Mouse (Mus musculus): ENCODE measurements around the gene Ccdc171. TPM values are rescaled to one million over a fixed set of nuclear protein-coding genes. Genes with fewer than 3 reads are reported as not detected.
"Not testable (repeated sequence)": the region's sequence is repeated elsewhere in the genome, so short reads cannot be mapped to it uniquely, and the experiment has no call there.

Gene Ccdc171
- polyA plus RNA-seq (2011; ENCODE audit: insufficient read depth, insufficient read length, low replicate concordance, missing spikeins) = 2.4 and 6.6 TPM in 2 replicates

GRCm38 (mm10) chr4:83524843-83525689 is at the start of gene Ccdc171:
Gene Ccdc171, plus strand, starts transcription at chr4:83525545.
- Histone ChIP-seq H3K4me3 (replicated peaks; ENCODE audit: control insufficient read depth, low read depth, low read length) (peak within 1 kb of the TSS; percentile 98), H3K4me1 (ENCODE audit: control insufficient read depth, insufficient read depth, low read length) (no peaks in the 10 kb centered on the region; the same call in 1 of the 2 replicates), H3K27ac (ENCODE audit: control insufficient read depth, insufficient read depth, low read depth, low read length, poor library complexity) (peak within 1 kb of the TSS; percentile 76)
- WGBS = under 1% methylated on average over 73 of the region's 73 CpGs
- no peak for TF ChIP-seq CTCF (IDR thresholded peaks at IDR 0.05; ENCODE audit: control insufficient read depth, insufficient read depth, low read length)
- peak; percentile 67; the same call in 1 of the 2 replicates for TF ChIP-seq POLR2A (IDR thresholded peaks at IDR 0.05; ENCODE audit: borderline replicate concordance, control insufficient read depth, low read depth, low read length)

DNA sequence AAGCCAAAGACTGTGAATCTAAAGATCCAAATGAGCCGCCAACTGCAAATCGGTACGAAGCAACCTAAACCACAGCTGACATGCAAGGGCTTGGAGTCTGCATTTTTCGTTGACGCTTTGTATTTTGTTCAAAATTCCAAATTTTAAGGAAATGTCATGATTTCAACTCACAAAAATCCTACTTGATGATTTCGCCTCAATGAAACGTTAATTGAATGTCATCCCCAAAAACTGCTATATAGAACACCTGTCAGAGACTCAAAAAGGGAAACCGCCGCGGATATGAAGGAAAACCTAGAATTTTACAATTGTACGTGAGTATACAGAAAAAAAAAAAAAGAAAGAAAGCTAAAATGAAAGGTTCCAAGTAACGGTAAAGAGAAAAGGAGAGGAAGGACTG is 40.1 kb upstream of the Ccdc171 start:
- no peak for TF ChIP-seq CTCF (IDR thresholded peaks at IDR 0.05; ENCODE audit: control insufficient read depth, insufficient read depth, low read length)
- no peak for TF ChIP-seq POLR2A (IDR thresholded peaks at IDR 0.05; ENCODE audit: borderline replicate concordance, control insufficient read depth, low read depth, low read length)
- Histone ChIP-seq H3K27ac (ENCODE audit: control insufficient read depth, insufficient read depth, low read depth, low read length, poor library complexity) (peak overlapping the region; percentile 33; the same call in 1 of the 2 replicates), H3K4me1 (ENCODE audit: control insufficient read depth, insufficient read depth, low read length) (no peaks in the 10 kb centered on the region; the same call in 1 of the 2 replicates), H3K4me3 (replicated peaks; ENCODE audit: control insufficient read depth, low read depth, low read length) (peak overlapping the region; percentile 91)
- 29% methylated on average over 12 of the region's 12 CpGs for WGBS

DNA sequence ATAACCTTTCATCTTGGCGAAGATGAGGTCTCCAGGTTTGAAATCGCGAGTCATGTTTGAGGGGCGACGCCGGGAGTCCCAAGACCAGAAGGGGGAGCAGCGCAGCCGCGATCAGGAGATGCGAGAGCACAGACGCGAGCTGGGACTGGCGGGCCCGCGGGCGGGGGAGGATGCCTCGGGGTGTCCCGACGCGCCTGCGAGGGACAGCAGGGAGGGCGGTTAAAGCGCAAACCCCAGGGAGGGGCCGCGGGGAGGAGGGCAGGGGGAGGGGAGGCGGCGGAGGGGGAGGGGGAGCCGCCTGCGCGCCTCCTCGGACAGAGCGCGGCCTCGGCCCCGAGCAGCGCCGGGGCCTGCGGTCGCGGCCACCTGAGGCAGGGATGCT is 39.6 kb upstream of the Ccdc171 start:
- WGBS = 1% methylated on average over 37 of the region's 40 CpGs
- Histone ChIP-seq H3K27ac (ENCODE audit: control insufficient read depth, insufficient read depth, low read depth, low read length, poor library complexity) (peak overlapping the region; percentile 97), H3K4me3 (replicated peaks; ENCODE audit: control insufficient read depth, low read depth, low read length) (peak overlapping the region; percentile 91), H3K4me1 (ENCODE audit: control insufficient read depth, insufficient read depth, low read length) (no peaks in the 10 kb centered on the region; the same call in 1 of the 2 replicates)
- TF ChIP-seq CTCF (IDR thresholded peaks at IDR 0.05; ENCODE audit: control insufficient read depth, insufficient read depth, low read length) = peak; percentile 67
- TF ChIP-seq POLR2A (IDR thresholded peaks at IDR 0.05; ENCODE audit: borderline replicate concordance, control insufficient read depth, low read depth, low read length) = 0 out of 2 replicates have a peak, but pooled peaks have one; percentile 46

DNA sequence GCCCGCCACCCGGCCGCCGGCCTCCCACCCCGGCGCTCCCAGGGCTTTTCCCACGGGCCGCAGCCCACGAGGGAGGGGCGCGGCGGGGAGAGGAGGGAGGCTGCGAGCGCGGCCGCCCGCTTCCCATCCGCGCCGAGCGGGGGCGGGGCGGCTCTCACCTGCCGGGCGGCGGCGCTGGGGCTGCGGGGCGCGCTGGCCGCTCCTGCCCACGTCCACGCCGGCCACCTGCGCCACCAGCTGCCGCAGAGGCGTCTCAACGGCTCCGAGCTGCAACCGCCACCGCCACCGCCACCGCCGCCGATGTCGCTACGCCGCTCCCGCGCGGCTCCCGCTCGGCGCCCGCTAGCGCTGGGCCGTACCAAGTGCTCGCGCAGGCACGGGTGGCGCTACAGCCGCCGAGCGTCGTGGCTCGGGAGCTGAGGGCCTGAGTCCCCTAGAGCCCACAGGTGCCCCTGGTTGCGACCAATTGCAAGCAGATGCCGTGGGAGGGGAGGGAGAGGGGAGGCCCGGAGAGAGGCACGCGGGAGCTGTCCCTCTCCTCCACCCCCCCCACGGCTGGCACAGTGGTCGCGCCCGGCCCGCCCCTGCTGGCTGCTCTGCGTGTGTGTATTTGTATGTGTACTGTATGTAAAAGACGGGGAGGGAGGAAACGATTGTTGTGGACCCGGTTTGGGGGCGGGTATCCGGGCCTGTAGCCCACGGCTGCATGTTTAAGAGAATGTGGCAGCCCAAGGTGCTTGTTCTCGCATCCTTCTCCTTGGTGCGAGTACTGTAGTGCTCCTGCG is 39.0 kb upstream of the Ccdc171 start, which contains the start of gene Psip1:
TSS of gene Psip1 (minus strand) at position 343 of the 785 bp plus-strand sequence.
- Histone ChIP-seq H3K27ac (ENCODE audit: control insufficient read depth, insufficient read depth, low read depth, low read length, poor library complexity) (peak within 1 kb of the TSS; percentile 97), H3K4me1 (ENCODE audit: control insufficient read depth, insufficient read depth, low read length) (no peaks in the 10 kb centered on the region; the same call in 1 of the 2 replicates), H3K4me3 (replicated peaks; ENCODE audit: control insufficient read depth, low read depth, low read length) (peak within 1 kb of the TSS; percentile 91)
- WGBS = 1% methylated on average over 83 of the region's 86 CpGs
- TF ChIP-seq CTCF (IDR thresholded peaks at IDR 0.05; ENCODE audit: control insufficient read depth, insufficient read depth, low read length) (no peak), POLR2A (IDR thresholded peaks at IDR 0.05; ENCODE audit: borderline replicate concordance, control insufficient read depth, low read depth, low read length) (peak; percentile 62; the same call in 1 of the 2 replicates)

DNA sequence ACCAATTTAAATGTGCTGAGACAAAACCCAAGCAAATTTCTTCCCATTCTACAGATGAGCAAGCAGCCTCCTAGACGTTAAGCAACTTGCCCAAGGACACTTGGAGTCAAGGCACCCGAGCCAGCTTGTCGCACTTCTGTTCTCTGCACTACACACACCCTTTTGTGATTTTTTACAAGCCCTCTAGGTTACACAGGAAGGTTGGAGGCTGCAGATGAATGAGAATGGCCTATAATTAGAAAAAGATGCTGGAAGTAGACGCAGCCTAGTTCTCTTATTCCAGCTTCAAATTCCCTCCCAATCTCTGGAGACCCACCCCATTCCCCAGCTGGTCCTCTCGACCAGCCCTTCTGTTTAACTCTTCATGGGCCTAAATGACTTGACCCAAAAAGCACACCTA is 36.2 kb upstream of the Ccdc171 start:
- no peaks in the 10 kb centered on the region; the same call in 1 of the 2 replicates for H3K4me1 ChIP-seq (ENCODE audit: control insufficient read depth, insufficient read depth, low read length)
- no peak overlapping the region for H3K4me3 ChIP-seq (replicated peaks; ENCODE audit: control insufficient read depth, low read depth, low read length)
- TF ChIP-seq CTCF (IDR thresholded peaks at IDR 0.05; ENCODE audit: control insufficient read depth, insufficient read depth, low read length) (no peak), POLR2A (IDR thresholded peaks at IDR 0.05; ENCODE audit: borderline replicate concordance, control insufficient read depth, low read depth, low read length) (no peak)
- 81% methylated on average over 5 of the region's 5 CpGs for WGBS
- H3K27ac ChIP-seq (ENCODE audit: control insufficient read depth, insufficient read depth, low read depth, low read length, poor library complexity) = no peak overlapping the region

- Histone ChIP-seq H3K4me3 (replicated peaks; ENCODE audit: control insufficient read depth, low read depth, low read length) (no peak overlapping the region), H3K27ac (ENCODE audit: control insufficient read depth, insufficient read depth, low read depth, low read length, poor library complexity) (no peak overlapping the region), H3K4me1 (ENCODE audit: control insufficient read depth, insufficient read depth, low read length) (no peaks in the 10 kb centered on the region)
- TF ChIP-seq CTCF (IDR thresholded peaks at IDR 0.05; ENCODE audit: control insufficient read depth, insufficient read depth, low read length) (no peak), POLR2A (IDR thresholded peaks at IDR 0.05; ENCODE audit: borderline replicate concordance, control insufficient read depth, low read depth, low read length) (no peak)
- 91% methylated on average over 1 of the region's 1 CpGs for WGBS
Measured at GRCm38 (mm10) chr4:83493112-83493511, 32.2 kb upstream of the Ccdc171 start.

DNA sequence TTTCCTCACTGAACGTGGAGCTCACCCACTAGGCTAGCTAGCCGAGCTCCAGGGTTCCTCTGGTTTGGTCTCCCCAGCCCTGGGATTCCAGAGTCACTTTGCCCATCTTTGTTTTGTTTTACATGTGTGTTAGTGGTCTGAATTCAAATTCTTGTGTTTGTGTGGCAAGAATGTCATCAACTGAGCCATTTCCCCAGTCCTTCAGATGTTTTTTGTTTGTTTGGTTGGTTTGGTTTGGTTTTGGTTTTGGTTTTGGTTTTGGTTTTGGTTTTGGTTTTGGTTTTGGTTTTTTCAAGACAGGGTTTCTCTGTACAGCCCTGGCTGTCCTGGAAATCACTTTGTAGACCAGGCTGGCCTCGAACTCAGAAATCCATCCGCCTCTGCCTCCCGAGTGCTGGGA is 28.3 kb upstream of the Ccdc171 start:
- not testable (repeated sequence) for H3K4me1 ChIP-seq (ENCODE audit: control insufficient read depth, insufficient read depth, low read length); H3K4me3 ChIP-seq (replicated peaks; ENCODE audit: control insufficient read depth, low read depth, low read length); H3K27ac ChIP-seq (ENCODE audit: control insufficient read depth, insufficient read depth, low read depth, low read length, poor library complexity)
- 79% methylated on average over 5 of the region's 5 CpGs for WGBS
